Mouse (Mus musculus): ENCODE data around the gene Nptx2. TPM values are rescaled to one million over a fixed set of nuclear protein-coding genes. Genes with fewer than 3 reads are reported as not detected.

The Nptx2 gene
- total and polyA plus RNA-seq, 3 experiments = not detected

DNA sequence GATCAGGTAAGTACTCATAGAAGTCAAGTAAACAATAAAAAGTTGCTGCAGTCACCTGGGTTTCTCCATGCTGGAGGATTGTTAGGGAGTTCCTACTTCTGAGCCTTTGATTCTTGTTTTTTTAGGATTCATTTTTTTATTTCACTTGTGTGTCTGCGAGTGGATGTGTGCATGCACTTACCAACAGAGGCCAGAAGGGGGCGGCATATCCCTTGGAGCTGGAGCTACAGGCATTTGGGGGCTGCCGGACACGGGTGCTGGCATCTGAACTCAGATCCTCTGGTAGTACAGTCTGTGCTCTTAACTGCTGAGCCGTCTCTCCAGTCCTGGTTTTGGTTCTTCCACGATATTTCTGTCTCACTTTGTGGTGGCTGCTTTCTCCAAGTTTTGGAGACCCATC, 31.0 kb upstream of the Nptx2 start:
- Histone ChIP-seq H3K79me2 (replicated peaks; ENCODE audit: control insufficient read depth, extremely low read depth, insufficient read depth, poor library complexity, severe bottlenecking) (no peaks in the 10 kb centered on the region), H3K4me2 (ENCODE audit: insufficient read depth, low read depth, poor library complexity, severe bottlenecking) (no peak overlapping the region), H3K4me1 (ENCODE audit: control insufficient read depth in 1 of 2, insufficient read depth in 2 of 2) (peaks cover 0 to 6% of the 10 kb centered on the region in 2 experiments; a peak in 2 of 4 replicates), H3K27me3 (replicated peaks) (no peaks in the 10 kb centered on the region), H3K4me3 (replicated peaks in 1 of 3; ENCODE audit: low read depth in 2 of 3, low read length in 2 of 3, poor library complexity in 1 of 3) (no peak overlapping the region), H3K36me3 (replicated peaks in 1 of 2; ENCODE audit: control insufficient read depth in 1 of 2, insufficient read depth in 1 of 2, low read length in 1 of 2) (no peaks in the 10 kb centered on the region), H3K9ac (ENCODE audit: insufficient read depth, low read depth) (no peak overlapping the region), H3K27ac (ENCODE audit: insufficient read depth, low read depth) (no peak overlapping the region), H3K9me3 (replicated peaks; ENCODE audit: low read length) (no peaks in the 10 kb centered on the region)
- DNase-seq (ENCODE audit: extremely low read depth) = peak; percentile 25
- TF ChIP-seq CHD2 (IDR thresholded peaks at IDR 0.05; ENCODE audit: low read length) = no peak
- TF ChIP-seq CHD1 (IDR thresholded peaks at IDR 0.05; ENCODE audit: low read depth, low read length) = no peak
- peak; percentile 38 for TF ChIP-seq RAD21 (IDR thresholded peaks at IDR 0.05; ENCODE audit: low read depth, low read length)
- TF ChIP-seq SMC3 (IDR thresholded peaks at IDR 0.05; ENCODE audit: low read depth, low read length) = peak; percentile 33; the same call in 1 of the 2 replicates
- TF ChIP-seq MAX (IDR thresholded peaks at IDR 0.05; ENCODE audit: low read length) = no peak
- TF ChIP-seq ZMIZ1 (IDR thresholded peaks at IDR 0.05; ENCODE audit: low read depth, low read length) = no peak
- peak in 1 of 2 experiments; percentile 49; a peak in 2 of 4 replicates for TF ChIP-seq CTCF (conservative IDR thresholded peaks at IDR 0.05 in 1 of 2, IDR thresholded peaks at IDR 0.05 in 1 of 2; ENCODE audit: low read depth in 2 of 2, low read length in 2 of 2)
- TF ChIP-seq UBTF (IDR thresholded peaks at IDR 0.05; ENCODE audit: low read depth, low read length) = no peak
- no peak for TF ChIP-seq TBP (conservative IDR thresholded peaks at IDR 0.05; ENCODE audit: low read depth, low read length)
- in situ Hi-C loops (cut with MboI; ENCODE audit: low pct_ligation_motif_present, low pct_unique_long_range_greater_than_20kb, low sequenced_read_pairs) (no loop called here), dilution Hi-C loops (cut with MboI; ENCODE audit: extremely low pct_ligation_motif_present, extremely low pct_unique_long_range_greater_than_20kb, low sequenced_read_pairs) (no loop called here)

DNA sequence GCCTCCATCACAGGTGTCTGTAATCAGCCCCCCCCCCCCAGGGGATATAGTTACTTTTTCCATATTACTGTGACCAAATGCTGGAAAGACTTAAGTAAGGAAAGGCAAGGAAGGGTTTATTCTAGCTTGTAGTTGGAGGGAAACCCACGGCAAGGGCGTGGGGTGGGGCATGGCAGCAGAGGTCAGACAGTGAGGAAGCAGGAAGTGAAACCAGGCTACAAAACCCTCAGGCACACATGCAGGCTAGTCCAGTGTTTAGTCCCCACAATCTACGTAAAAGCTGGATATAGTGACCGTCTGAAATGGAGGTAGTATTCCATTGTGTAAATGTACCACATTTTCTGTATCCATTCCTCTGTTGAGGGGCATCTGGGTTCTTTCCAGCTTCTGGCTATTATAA, 30.5 kb upstream of the Nptx2 start:
- in situ Hi-C loops (cut with MboI; ENCODE audit: low pct_ligation_motif_present, low pct_unique_long_range_greater_than_20kb, low sequenced_read_pairs) (no loop called here), dilution Hi-C loops (cut with MboI; ENCODE audit: extremely low pct_ligation_motif_present, extremely low pct_unique_long_range_greater_than_20kb, low sequenced_read_pairs) (no loop called here)
- H3K4me2 ChIP-seq (ENCODE audit: insufficient read depth, low read depth, poor library complexity, severe bottlenecking) = no peak overlapping the region
- TF ChIP-seq TBP (conservative IDR thresholded peaks at IDR 0.05; ENCODE audit: low read depth, low read length) = no peak
- no peak for TF ChIP-seq CTCF (conservative IDR thresholded peaks at IDR 0.05 in 1 of 2, IDR thresholded peaks at IDR 0.05 in 1 of 2; ENCODE audit: low read depth in 2 of 2, low read length in 2 of 2)
- TF ChIP-seq PAX5 (IDR thresholded peaks at IDR 0.05; ENCODE audit: low read length) = no peak
- no peak for TF ChIP-seq MXI1 (IDR thresholded peaks at IDR 0.05; ENCODE audit: low read depth, low read length)
- TF ChIP-seq E2F4 (IDR thresholded peaks at IDR 0.05; ENCODE audit: insufficient replicate concordance, low read depth, low read length) = no peak
- no peak for TF ChIP-seq NELFE (IDR thresholded peaks at IDR 0.05; ENCODE audit: low read depth, low read length)
- TF ChIP-seq USF1 (IDR thresholded peaks at IDR 0.05; ENCODE audit: low read depth, low read length) = no peak
- no peak for TF ChIP-seq ETS1 (conservative IDR thresholded peaks at IDR 0.05; ENCODE audit: low read depth, low read length)
- TF ChIP-seq ZMIZ1 (IDR thresholded peaks at IDR 0.05; ENCODE audit: low read depth, low read length) = no peak
- TF ChIP-seq MAFK (IDR thresholded peaks at IDR 0.05; ENCODE audit: insufficient replicate concordance, low read length) = no peak
- H3K79me2 ChIP-seq (replicated peaks; ENCODE audit: control insufficient read depth, extremely low read depth, insufficient read depth, poor library complexity, severe bottlenecking) = no peaks in the 10 kb centered on the region
- H3K27me3 ChIP-seq (replicated peaks) = no peaks in the 10 kb centered on the region
- no peak overlapping the region for H3K9ac ChIP-seq (ENCODE audit: insufficient read depth, low read depth)
- no peak overlapping the region for H3K27ac ChIP-seq (ENCODE audit: insufficient read depth, low read depth)
- no peaks in the 10 kb centered on the region for H3K36me3 ChIP-seq (replicated peaks in 1 of 2; ENCODE audit: control insufficient read depth in 1 of 2, insufficient read depth in 1 of 2, low read length in 1 of 2)
- H3K9me3 ChIP-seq (replicated peaks; ENCODE audit: low read length) = no peaks in the 10 kb centered on the region
- peaks cover 0 to 6% of the 10 kb centered on the region in 2 experiments; a peak in 2 of 4 replicates for H3K4me1 ChIP-seq (ENCODE audit: control insufficient read depth in 1 of 2, insufficient read depth in 2 of 2)
- H3K4me3 ChIP-seq (replicated peaks in 1 of 3; ENCODE audit: low read depth in 2 of 3, low read length in 2 of 3, poor library complexity in 1 of 3) = no peak overlapping the region
- peak; percentile 8 for DNase-seq (ENCODE audit: extremely low read depth)

Data from CH12.LX (cell line).